Mouse (Mus musculus) layer of hippocampus, postnatal 14 days (tissue): ENCODE data around the gene Nhlrc1. TPM values are rescaled to one million over a fixed set of nuclear protein-coding genes. Genes with fewer than 3 reads are reported as not detected.

Experiments used
- DNase-seq, 2 experiments: peaks; one replicate each; pipeline ENCODE4 v3.0.0; 2021 to 2022; ENCODE audit warnings: low spot score in 2 of 2, mixed read lengths in 1 of 2
- total RNA-seq, 2 experiments: library from RNA; stranded (reverse); gene quantifications; 2 replicates each; pipeline ENCODE4 v1.2.3; 2021

Nhlrc1 gene
- total RNA-seq, 2 experiments from 2014 or later: 15.8 to 16.7 TPM

DNA sequence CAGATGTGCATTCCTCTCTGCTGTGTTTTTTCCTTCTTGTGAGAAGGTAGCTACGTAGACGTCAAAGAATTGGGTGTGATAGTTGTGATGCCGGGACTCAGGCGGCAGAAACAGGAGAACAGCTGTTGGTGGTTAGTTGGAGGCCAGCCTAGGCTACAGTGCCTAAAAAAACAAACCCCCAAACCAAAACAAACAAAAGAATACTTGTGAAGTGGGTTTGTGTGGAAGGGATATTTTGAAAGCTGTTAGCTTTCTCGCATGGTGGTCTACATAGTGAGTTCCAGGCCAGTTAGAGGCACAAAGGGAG is 498 bp upstream of the Nhlrc1 start:
- no peak for DNase-seq

GRCm38 (mm10) chr13:47013740-47014139 is 910 bp downstream of the Nhlrc1 start:
- DNase-seq: no peak

DNA sequence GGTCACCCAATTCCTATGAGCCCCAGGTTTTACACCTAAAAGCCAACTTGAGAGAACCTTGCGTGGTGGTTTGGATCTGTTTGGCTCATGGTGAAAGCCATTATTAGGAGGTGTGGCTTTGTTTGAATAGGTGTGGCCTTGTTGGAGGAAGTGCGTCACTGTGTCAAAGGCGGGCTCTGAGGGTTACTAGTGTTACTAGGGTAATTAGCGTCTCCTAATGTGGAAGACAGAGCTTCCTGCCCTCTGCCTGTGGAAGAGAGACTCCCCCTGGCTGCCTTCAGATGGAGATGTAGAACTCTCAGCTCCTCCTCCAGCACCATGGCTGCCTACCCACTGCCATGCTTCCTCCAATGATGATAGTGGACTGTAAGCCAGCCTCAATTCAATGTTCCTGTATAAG is 13.1 kb downstream of the Nhlrc1 start:
- no peak for DNase-seq

- DNase-seq: no peak
Measured at GRCm38 (mm10) chr13:46999498-46999897, 15.2 kb downstream of the Nhlrc1 start.

DNA sequence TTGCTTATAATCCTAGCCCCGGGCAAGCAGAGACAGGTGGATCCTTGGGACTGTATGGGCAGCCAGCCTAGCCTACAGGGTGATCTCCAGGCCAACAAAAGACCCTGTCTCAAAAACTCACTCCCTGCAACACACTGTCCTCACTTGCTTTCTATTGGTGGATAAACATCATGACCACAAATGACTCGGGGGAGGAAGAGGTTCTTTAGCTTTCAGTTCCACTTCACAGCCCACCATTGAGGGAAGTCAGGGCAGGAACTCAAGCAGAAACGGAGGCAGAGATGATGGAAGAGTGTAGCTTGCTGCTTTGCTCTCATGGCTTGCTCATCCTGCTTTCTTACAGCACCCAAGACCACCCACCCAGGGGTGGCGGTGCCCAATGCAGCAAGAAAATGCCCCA is 17.3 kb downstream of the Nhlrc1 start:
- no peak for DNase-seq

GRCm38 (mm10) chr13:46993274-46993551 is 21.4 kb downstream of the Nhlrc1 start:
- no peak for DNase-seq

DNA sequence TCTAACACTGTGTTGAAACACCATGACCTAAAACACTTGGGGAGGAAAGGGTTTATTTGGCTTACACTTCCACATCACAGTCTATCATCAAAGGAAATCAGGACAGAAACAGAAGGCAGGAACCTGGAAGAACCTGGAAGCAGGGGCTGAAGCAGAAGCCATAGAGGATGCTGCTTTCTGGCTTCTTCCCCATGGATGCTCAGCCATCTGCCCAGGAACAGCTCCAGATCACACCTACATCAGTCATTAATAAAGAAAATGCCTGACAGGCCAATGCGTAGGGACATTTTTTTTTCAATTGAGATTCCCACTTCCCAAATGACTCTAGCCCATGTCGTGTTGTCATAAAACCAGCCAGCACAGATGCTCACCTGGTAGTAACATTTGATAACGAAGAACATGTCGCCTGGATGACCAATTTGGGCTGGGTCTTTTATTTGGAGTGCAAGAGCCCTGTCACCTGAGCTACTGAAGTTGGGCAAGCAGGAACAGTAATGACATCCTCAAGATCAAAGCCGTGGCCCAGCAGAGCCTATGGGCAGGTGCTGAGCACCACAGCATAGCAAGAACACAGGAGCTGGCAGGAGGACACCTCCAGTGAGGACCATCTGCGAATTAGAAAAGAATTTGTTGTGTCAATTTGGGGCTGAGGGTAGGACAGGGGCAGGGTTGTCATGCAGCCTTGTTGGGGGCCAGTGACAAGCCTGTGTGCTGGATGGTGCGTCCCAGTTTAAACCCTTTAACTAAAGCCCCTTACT is 22.0 kb downstream of the Nhlrc1 start:
- no peak for DNase-seq

GRCm38 (mm10) chr13:46990376-46991011 is 24.2 kb downstream of the Nhlrc1 start:
- DNase-seq: no peak

DNA sequence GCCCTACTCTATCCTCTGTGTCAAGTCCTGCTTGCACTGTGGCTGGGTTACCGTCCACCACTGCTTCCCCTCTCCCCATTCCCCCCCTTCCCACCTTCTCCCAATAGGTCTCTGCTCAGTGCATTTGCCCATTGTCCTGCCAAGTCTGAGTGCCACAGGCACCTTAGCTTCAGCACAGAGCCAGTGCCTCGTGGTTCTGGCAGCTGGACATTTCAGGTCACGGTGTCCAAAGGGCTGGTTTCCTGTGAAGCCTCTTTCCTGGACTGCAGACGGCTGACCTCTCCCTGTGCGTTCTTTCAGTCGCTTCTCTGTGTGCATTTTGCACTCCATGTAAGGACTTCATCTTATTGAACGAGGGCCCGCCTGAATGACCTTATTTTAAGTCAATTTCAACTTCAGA is 26.7 kb downstream of the Nhlrc1 start:
- DNase-seq: no peak

- no peak for DNase-seq
Measured at GRCm38 (mm10) chr13:46986208-46986607, 28.4 kb downstream of the Nhlrc1 start.

GRCm38 (mm10) chr13:46983878-46984277 is 30.8 kb downstream of the Nhlrc1 start:
- no peak for DNase-seq

GRCm38 (mm10) chr13:46979836-46980490 is 34.7 kb downstream of the Nhlrc1 start:
- peak in 1 of 2 experiments; percentile 15 for DNase-seq

DNA sequence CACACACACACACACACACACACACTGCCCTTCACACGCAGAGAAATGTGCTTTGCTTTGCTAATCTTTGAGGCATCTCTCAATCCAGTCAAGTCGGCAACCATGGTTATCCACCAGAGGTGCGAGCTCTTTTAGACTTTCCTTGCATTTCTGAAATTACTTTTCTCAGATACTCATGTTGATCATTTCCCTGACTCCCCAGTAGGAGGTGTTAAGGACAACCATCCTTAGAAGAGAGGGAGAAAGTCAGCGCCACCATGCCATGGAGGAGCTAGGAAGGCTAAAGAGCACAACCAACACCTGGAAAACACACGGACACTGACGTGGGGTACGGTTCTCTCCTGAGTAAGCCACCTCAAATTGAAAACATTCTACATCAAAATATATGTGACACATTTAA is 38.1 kb downstream of the Nhlrc1 start:
- DNase-seq: no peak

DNA sequence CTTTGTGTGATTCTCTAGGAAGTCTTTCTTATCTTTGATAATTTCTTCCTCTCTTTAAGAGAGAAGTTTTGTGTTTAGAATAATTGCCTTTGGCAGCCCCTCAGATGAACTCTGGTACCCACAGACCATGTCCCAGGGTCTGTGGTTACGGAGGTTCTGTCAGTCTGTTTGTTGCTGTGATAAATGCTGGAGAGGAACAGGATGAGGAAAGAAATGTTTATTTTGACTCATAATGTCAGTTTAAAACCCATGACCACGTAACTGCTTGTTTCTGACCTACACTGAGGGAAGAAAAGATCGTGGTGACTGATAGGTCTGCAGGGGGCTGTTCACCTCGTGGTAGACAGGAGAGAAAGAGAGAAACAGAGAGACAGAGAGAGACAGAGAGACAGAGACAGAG is 38.7 kb downstream of the Nhlrc1 start:
- DNase-seq: no peak

DNA sequence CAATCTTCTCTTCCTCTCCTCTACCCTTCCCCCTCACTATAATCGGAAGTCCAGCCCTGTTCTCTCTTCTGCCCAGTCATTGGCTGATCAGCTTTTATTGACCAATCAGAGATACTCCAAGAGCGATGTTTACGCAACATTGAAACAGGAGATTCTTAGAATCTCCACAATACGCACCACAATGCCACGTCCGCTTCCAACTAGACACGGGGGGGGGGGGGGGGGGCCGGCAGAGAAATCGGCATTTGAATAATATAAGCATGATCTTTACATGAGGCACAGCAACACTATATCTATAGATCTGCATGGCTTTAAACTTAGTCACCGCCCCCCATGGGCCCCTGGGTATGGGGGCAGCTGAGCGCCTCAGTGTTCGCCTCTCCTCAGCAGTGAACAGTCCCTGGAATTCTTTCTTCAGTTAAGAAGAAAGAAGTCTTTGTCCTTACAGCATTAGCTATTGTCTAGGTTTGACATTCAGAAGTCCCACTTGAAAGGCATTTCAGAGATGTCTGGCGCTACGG is 39.6 kb downstream of the Nhlrc1 start:
- DNase-seq: no peak

DNA sequence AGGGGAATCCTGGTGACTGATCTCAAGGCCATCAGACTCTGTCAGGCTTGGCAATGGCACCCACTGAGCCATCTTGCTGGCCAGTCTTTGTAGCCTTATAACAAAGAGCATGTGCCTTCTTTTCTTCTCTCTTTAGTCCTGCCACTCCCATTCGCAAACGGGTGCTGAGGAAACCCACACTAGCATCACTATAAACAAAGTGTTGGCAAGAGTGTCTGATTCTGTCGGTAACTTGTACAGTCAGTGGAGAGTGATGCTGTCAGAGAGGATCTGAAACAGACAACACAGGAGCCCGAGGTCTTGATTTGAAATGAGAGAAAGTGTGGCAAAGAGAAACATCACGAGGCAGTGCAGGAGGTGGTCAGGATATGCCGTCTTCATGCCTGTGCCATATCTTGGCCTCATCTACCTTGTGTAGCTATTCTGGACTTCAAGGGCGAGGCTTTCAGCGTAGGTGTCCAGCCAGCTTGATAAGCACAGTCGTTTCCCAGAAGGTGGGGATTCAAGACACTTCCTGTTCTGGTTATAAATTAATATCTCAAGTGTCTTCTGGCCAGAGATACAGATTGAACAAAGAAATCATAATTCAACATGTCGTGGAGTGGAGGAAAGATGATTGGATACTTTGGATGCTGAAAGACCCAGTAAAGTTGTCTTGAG is 44.2 kb downstream of the Nhlrc1 start:
- no peak for DNase-seq

DNA sequence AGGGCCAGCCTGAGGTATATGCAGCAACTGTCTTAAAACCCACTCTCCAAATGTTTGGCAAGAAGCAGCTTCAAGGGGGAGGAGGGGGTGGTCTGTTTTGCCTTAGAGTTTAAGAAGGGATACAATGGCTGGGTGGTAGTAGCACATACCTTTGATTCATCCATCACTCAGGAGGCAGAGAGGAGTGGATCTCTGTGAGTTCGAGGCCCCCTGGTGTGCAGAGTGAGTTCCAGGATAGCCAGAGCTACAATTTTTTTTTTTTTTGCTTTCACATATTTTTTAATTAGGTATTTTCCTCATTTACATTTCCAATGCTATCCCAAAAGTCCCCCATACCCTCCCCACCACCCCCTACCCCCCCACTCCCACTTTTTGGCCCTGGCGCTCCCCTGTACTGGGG is 46.0 kb downstream of the Nhlrc1 start:
- no peak for DNase-seq

DNA sequence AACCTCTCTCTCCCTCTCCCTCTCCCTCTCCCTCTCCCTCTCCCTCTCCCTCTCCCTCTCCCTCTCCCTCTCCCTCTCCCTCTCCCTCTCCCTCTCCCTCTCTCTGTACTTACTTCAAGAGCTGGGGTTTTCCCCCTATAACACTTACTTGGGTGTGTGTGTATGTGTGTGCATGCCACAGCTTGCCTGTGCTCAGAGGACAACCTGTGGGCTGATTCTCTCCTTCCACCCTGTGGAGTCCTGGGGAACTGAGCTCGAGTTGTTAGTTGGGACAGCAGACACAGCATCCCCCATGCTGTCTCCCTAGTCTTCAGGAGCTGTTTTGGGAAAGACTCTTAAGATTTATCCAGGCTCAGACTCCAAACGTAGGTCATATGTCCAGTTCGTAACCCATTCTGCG is 47.3 kb downstream of the Nhlrc1 start:
- DNase-seq: no peak
